Mouse (Mus musculus) gastrocnemius, adult 2 months (tissue): Measurements from ENCODE around the gene Tubb4a. TPM values are rescaled to one million over a fixed set of nuclear protein-coding genes. Genes with fewer than 3 reads are reported as not detected.
A peak's percentile ranks its signal among the peaks of the same experiment; 100 is the strongest.

ENCODE experiments used
- DNase-seq: peaks from one replicate; pipeline ENCODE4 v3.0.0; 2022
- H3K27ac ChIP-seq: fragments of 200-600 bp; 2 replicates; pipeline ENCODE4 v1.8.1; 2022; ENCODE audit warnings: mild to moderate bottlenecking
- H3K4me3 ChIP-seq: fragments of 200-600 bp; 2 replicates; pipeline ENCODE4 v1.8.1; 2022; ENCODE audit warnings: mild to moderate bottlenecking, moderate library complexity
- CTCF ChIP-seq: fragments of 200-600 bp; IDR thresholded peaks from 2 replicates; pipeline ENCODE4 v1.8.1; 2022; ENCODE audit warnings: antibody characterized with exemption, mild to moderate bottlenecking, moderate library complexity
- intact Hi-C: fragments of 180-260 bp; cut with DNase I; formaldehyde crosslinking; loops from one replicate; pipeline ENCODE4 v1.15.1; 2025
- total RNA-seq, 2 experiments: library from RNA; stranded (reverse); gene quantifications; 2 replicates each; pipeline ENCODE4 v1.2.3; 2021

The Tubb4a gene
- total RNA-seq, 2 experiments from 2014 or later = 0.64 to 1.7 TPM

- peak; percentile 100 for DNase-seq
- TF ChIP-seq CTCF = no peak
- peak overlapping the region; percentile 90 for H3K27ac ChIP-seq
- H3K4me3 ChIP-seq = peak overlapping the region; percentile 70
- intact Hi-C loops = loop anchor here (2.0 kb wide), 1 partner anchor 27 kb away; the partner anchor contains the start of genes Crb3 and Slc25a23
Measured at GRCm38 (mm10) chr17:57031661-57032420, 55.7 kb downstream of the Tubb4a start.

DNA sequence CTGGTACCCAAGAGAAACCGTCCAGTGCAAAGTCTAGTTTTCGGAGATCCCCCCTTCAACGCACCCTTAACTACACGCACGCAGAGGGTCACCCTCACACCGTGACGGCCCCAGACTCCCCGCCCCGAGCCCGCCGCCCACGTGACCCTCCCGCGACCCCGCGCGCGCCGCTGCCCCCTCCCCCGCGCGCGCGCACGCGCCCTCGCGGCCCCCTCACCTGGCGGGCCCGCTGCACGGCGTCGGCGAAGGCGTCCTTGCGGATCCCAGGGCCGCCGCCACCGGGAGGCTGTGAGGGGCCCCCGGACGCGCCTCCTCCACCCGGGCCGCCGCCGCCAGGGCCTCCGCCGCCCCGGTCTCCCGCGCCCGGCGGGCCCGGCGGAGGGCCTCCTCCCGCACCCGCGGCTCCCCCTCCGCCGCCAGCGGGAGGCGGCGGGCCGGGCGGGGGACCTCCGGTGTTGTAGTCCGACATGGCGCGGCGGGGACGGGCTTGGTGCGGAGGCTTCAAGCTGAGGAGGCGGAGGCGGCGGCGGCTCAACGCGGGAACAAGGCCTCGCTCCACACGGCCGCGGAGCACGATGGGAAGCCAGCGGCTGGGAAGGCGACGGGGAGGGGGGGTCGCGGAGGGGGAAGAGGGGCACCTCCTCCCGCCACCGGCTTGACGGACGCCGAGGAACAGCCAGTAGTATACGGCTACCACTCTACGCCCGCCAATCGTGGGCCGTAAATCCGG lies 56.5 kb downstream of the Tubb4a start, which contains the start of gene Khsrp:
Gene Khsrp, minus strand, starts transcription at position 592 of the 730 bp plus-strand sequence.
- DNase-seq = peak; percentile 59
- no peak for TF ChIP-seq CTCF
- intact Hi-C loops = no loop called here
- Histone ChIP-seq H3K4me3 (peak within 1 kb of the TSS; percentile 84), H3K27ac (peak within 1 kb of the TSS; percentile 90)

Other genes with a start within 250 kb of the Tubb4a start
- not detected for gene Acsbg2, start 213.3 kb downstream of the Tubb4a start, total RNA-seq
- gene 1700061G19Rik, start 212.3 kb downstream of the Tubb4a start, total RNA-seq = not detected
- gene Mllt1, start 152.4 kb downstream of the Tubb4a start, total RNA-seq = 10 to 100 TPM; 20.3 to 21.2 TPM
- gene Acer1, start 105.7 kb downstream of the Tubb4a start, total RNA-seq = not detected
- gene Clpp, start 97.5 kb downstream of the Tubb4a start, total RNA-seq = 10 to 100 TPM; 33.8 to 40.7 TPM
- gene Alkbh7, start 90.4 kb downstream of the Tubb4a start, total RNA-seq = 10 to 100 TPM; 21.8 to 30.4 TPM
- gene Pspn, start 87.8 kb downstream of the Tubb4a start, total RNA-seq = not detected
- gene Gtf2f1, start 76.5 kb downstream of the Tubb4a start, total RNA-seq = 10 to 100 TPM; 15.4 to 17.9 TPM
- not detected for gene Gm17949, start 76.3 kb downstream of the Tubb4a start, total RNA-seq
- gene Khsrp, start 56.3 kb downstream of the Tubb4a start, total RNA-seq = 10 to 100 TPM; 26.6 to 30.5 TPM
- not detected for gene Slc25a41, start 46.1 kb downstream of the Tubb4a start, total RNA-seq
- gene Crb3, start 28.7 kb downstream of the Tubb4a start, total RNA-seq = not detected
- 10 to 100 TPM; 34.4 to 52.2 TPM for gene Slc25a23, start 27.9 kb downstream of the Tubb4a start, total RNA-seq
- gene Dennd1c, start 9.3 kb downstream of the Tubb4a start, total RNA-seq = under 1 TPM; 0.22 to 0.56 TPM
- under 1 TPM; 0.47 to 0.61 TPM for gene Tnfsf9, start 17.5 kb upstream of the Tubb4a start, total RNA-seq
- gene Cd70, start 62.0 kb upstream of the Tubb4a start, total RNA-seq = not detected
- gene Tnfsf14, start 106.4 kb upstream of the Tubb4a start, total RNA-seq = not detected
- 10 to 100 TPM; 10.3 to 24.5 TPM for gene C3, start 140.4 kb upstream of the Tubb4a start, total RNA-seq
- gene Gpr108, start 160.7 kb upstream of the Tubb4a start, total RNA-seq = 10 to 100 TPM; 24.0 to 24.4 TPM
- 100 to 1,000 TPM; 170 to 176 TPM for gene Trip10, start 161.7 kb upstream of the Tubb4a start, total RNA-seq
- under 1 TPM; 0.46 to 0.56 TPM for gene Vav1, start 191.3 kb upstream of the Tubb4a start, total RNA-seq